Mouse (Mus musculus): ENCODE measurements around the gene Trpm3. TPM values are rescaled to one million over a fixed set of nuclear protein-coding genes. Genes with fewer than 3 reads are reported as not detected.

Gene Trpm3
- total RNA-seq, 2 experiments from 2014 or later = 34.1 to 44.8 TPM

GRCm38 (mm10) chr19:22473030-22473712 lies 334.3 kb downstream of the Trpm3 start:
- DNase-seq (ENCODE audit: low spot score in 2 of 2) = no peak

- DNase-seq (ENCODE audit: low spot score in 2 of 2) = no peak
Observed at GRCm38 (mm10) chr19:22478295-22478989, 339.6 kb downstream of the Trpm3 start.

GRCm38 (mm10) chr19:22503469-22503868 lies 364.6 kb downstream of the Trpm3 start:
- DNase-seq (ENCODE audit: low spot score in 2 of 2) = no peak

- no peak for DNase-seq (ENCODE audit: low spot score in 2 of 2)
Observed at GRCm38 (mm10) chr19:22518508-22518907, 379.7 kb downstream of the Trpm3 start.

GRCm38 (mm10) chr19:22527944-22528343 lies 389.1 kb downstream of the Trpm3 start:
- no peak for DNase-seq (ENCODE audit: low spot score in 2 of 2)

- no peak for DNase-seq (ENCODE audit: low spot score in 2 of 2)
Observed at GRCm38 (mm10) chr19:22542990-22543709, 404.3 kb downstream of the Trpm3 start.

- peak; percentile 41 to 65 for DNase-seq (ENCODE audit: low spot score in 2 of 2)
Observed at GRCm38 (mm10) chr19:22552179-22552578, 413.3 kb downstream of the Trpm3 start.

- peak; percentile 19 to 29 for DNase-seq (ENCODE audit: low spot score in 2 of 2)
Observed at GRCm38 (mm10) chr19:22554421-22554941, 415.6 kb downstream of the Trpm3 start.

- DNase-seq (ENCODE audit: low spot score in 2 of 2) = no peak
Observed at GRCm38 (mm10) chr19:22572396-22572795, 433.6 kb downstream of the Trpm3 start.

- DNase-seq (ENCODE audit: low spot score in 2 of 2) = no peak
Observed at GRCm38 (mm10) chr19:22572849-22573248, 434.0 kb downstream of the Trpm3 start.

- DNase-seq (ENCODE audit: low spot score in 2 of 2) = no peak
Observed at GRCm38 (mm10) chr19:22582120-22582745, 443.4 kb downstream of the Trpm3 start.

GRCm38 (mm10) chr19:22594492-22594891 lies 455.6 kb downstream of the Trpm3 start:
- DNase-seq (ENCODE audit: low spot score in 2 of 2) = no peak

- DNase-seq (ENCODE audit: low spot score in 2 of 2) = no peak
Observed at GRCm38 (mm10) chr19:22595246-22595645, 456.4 kb downstream of the Trpm3 start.

- no peak for DNase-seq (ENCODE audit: low spot score in 2 of 2)
Observed at GRCm38 (mm10) chr19:22596715-22597114, 457.9 kb downstream of the Trpm3 start.

GRCm38 (mm10) chr19:22604322-22604721 lies 465.5 kb downstream of the Trpm3 start:
- DNase-seq (ENCODE audit: low spot score in 2 of 2) = no peak

- no peak for DNase-seq (ENCODE audit: low spot score in 2 of 2)
Observed at GRCm38 (mm10) chr19:22607985-22608684, 469.3 kb downstream of the Trpm3 start.

GRCm38 (mm10) chr19:22611621-22612020 lies 472.8 kb downstream of the Trpm3 start:
- DNase-seq (ENCODE audit: low spot score in 2 of 2) = no peak

GRCm38 (mm10) chr19:22615367-22615766 lies 476.5 kb downstream of the Trpm3 start:
- DNase-seq (ENCODE audit: low spot score in 2 of 2) = no peak

GRCm38 (mm10) chr19:22624801-22625513 lies 486.1 kb downstream of the Trpm3 start:
- no peak for DNase-seq (ENCODE audit: low spot score in 2 of 2)

- DNase-seq (ENCODE audit: low spot score in 2 of 2) = no peak
Observed at GRCm38 (mm10) chr19:22628878-22629277, 490.0 kb downstream of the Trpm3 start.
